Mouse (Mus musculus) myocyte (in vitro differentiated cells): Measurements from ENCODE around the gene Ppp1r32.

Experiments
- POLR2A ChIP-seq: IDR thresholded peaks from one replicate; pipeline ENCODE4 v1.6.1; 2011; ENCODE audit warnings: low read depth, mild to moderate bottlenecking, control low read depth, moderate library complexity; ENCODE audit not compliant: insufficient read length
- POLR2AphosphoS2 ChIP-seq: IDR thresholded peaks from one replicate; pipeline ENCODE4 v1.6.1; 2011; ENCODE audit warnings: low read depth, control low read depth; ENCODE audit not compliant: insufficient read length
- SRF ChIP-seq: IDR thresholded peaks from one replicate; pipeline ENCODE4 v1.6.1; 2011; ENCODE audit warnings: low read depth; ENCODE audit not compliant: control insufficient read depth, insufficient read length
- TCF12 ChIP-seq: IDR thresholded peaks from one replicate; pipeline ENCODE4 v1.6.1; 2011; ENCODE audit warnings: mild to moderate bottlenecking, control low read depth; ENCODE audit not compliant: poor library complexity, insufficient read depth, severe bottlenecking

DNA sequence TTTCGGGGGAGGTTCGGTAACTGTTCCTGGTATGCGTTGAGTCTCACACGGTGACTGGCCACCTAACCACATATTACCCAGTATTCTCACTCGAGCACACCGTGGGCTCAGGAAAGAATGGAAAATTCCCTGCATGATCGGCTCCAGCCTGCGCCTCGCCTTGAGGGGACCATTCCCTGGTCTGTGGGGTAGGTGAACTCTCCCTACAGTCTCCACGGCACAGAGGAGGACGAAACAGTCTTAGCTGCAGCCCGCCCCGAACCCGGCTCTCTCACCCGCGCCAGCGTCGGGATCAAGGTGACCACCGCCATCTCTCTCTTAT, 42.0 kb upstream of the Ppp1r32 start:
- TF ChIP-seq POLR2AphosphoS2 (no peak), POLR2A (no peak), TCF12 (no peak), SRF (peak; percentile 29)
